ENCODE assay signal across 25 mouse cellular contexts in the genomic region with DNA sequence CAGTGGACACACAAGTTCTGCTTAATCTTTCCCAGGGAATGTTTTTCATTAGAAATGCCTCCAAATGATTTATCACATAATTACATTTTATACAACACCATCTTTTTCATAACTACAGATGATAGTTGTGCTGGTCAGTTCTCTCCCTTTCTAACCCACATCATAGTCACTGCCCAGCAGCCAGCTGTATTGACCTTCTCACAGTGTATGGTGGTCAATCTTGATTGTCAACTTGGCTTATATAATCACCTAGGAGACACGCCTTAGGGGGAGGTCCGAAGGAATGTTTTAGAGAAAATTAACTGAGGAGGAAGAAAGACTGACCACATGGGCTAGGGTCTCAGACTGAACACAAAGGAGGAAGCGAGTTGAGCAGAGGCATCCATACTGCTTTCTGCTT. TPM values are rescaled to one million over a fixed set of nuclear protein-coding genes. Genes with fewer than 3 reads are reported as not detected.
"Had no signal": no experiment of that assay in that cellular context is flagged by ENCODE, and none has a peak within 500 bp of the region (broad histone marks: within the 10 kb centered on the region; RNA-seq: fewer than 3 reads in every experiment).

No protein-coding gene starts in this region.

- H3K4me3 ChIP-seq: intestine, embryonic 15.5 days; kidney, embryonic 15.5 days; liver, embryonic 13.5 days; midbrain, embryonic 15.5 days; neural tube, embryonic 13.5 days had no signal

- H3K9me3 ChIP-seq: intestine, embryonic 15.5 days; kidney, embryonic 15.5 days; liver, embryonic 13.5 days; midbrain, embryonic 15.5 days; neural tube, embryonic 13.5 days had no signal

- H3K9ac ChIP-seq: intestine, embryonic 15.5 days; kidney, embryonic 15.5 days; liver, embryonic 13.5 days; midbrain, embryonic 15.5 days; neural tube, embryonic 13.5 days had no signal

- H3K27me3 ChIP-seq: intestine, embryonic 15.5 days; kidney, embryonic 15.5 days; liver, embryonic 13.5 days; midbrain, embryonic 15.5 days; neural tube, embryonic 13.5 days had no signal

- H3K4me1 ChIP-seq: liver, embryonic 13.5 days had no signal

- H3K36me3 ChIP-seq: intestine, embryonic 15.5 days; kidney, embryonic 15.5 days; liver, embryonic 13.5 days; midbrain, embryonic 15.5 days; neural tube, embryonic 13.5 days had no signal

- DNase-seq: kidney, adult 11 months; kidney, adult 8-10 months; kidney, postnatal 25 days; liver, embryonic 13.5 days; lung, postnatal 10 days; lung, postnatal 4 days; thymus, adult 18-20 months; thymus, postnatal 36 days had no signal

- H3K4me2 ChIP-seq: intestine, embryonic 15.5 days; kidney, embryonic 15.5 days; liver, embryonic 13.5 days; midbrain, embryonic 11.5 days; midbrain, embryonic 15.5 days; neural tube, embryonic 13.5 days had no signal

- H3K27ac ChIP-seq: intestine, embryonic 15.5 days; kidney, embryonic 15.5 days; liver, embryonic 13.5 days; midbrain, embryonic 15.5 days; neural tube, embryonic 13.5 days had no signal

- ATAC-seq: hindbrain, embryonic 16.5 days; intestine, embryonic 15.5 days; midbrain, embryonic 15.5 days had no signal

RNA-seq across cellular contexts. Expression of a gene that starts 57.3 kb away (rescaled TPM):
- total RNA-seq: layer of hippocampus, postnatal 14 days; liver, adult 2 months; megakaryocyte progenitor cell, adult 5-6 weeks had no signal
- polyA plus RNA-seq: hindbrain, embryonic 16.5 days; intestine, embryonic 15.5 days; kidney, embryonic 15.5 days; large intestine, adult 2 months; limb, embryonic 11.5 days; limb, embryonic 14.5 days; liver, adult 2 months; liver, embryonic 13.5 days; liver, embryonic 16.5 days; midbrain, embryonic 11.5 days; midbrain, embryonic 15.5 days; neural tube, embryonic 13.5 days; small intestine, adult 2 months; spleen, adult 2 months; stomach, embryonic 16.5 days; urinary bladder, adult 2 months had no signal
